Mouse (Mus musculus): ENCODE measurements around the gene Pip5kl1.

- TF ChIP-seq POLR2A (IDR thresholded peaks at IDR 0.05; ENCODE audit: low read depth, low read length) (no peak), CTCF (IDR thresholded peaks at IDR 0.05; ENCODE audit: borderline replicate concordance, insufficient read depth, low read length) (no peak)
Observed at GRCm38 (mm10) chr2:32555484-32555883, 19.1 kb upstream of the Pip5kl1 start.

Measured in embryonic fibroblast, embryonic 13.5 days (primary cell).